ENCODE assay signal across 8 mouse cellular contexts in the genomic region with DNA sequence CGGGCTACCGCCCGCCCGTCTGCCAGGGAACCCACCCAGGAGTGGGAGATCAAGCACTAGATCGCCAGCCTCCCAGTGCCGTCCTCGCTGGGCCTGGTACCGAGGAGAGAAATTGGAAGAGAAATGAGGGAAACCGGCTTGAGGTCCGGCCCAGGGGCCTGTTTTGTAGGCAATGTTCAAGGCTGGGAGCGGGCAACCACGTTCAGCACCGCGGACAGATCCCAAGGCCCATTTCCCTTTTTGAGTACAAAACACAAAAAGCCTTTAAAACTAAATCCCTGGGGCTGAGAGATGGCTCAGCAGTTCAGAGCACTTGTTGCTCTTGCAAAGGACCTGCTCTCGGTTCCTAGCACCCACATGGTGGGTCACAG.
DNase-seq lines count a peak whose midpoint lies in the region; ATAC-seq and TF ChIP-seq lines count a peak whose summit lies in the region.
"Not testable (repeated sequence)": the region's sequence is repeated elsewhere in the genome, so short reads cannot be mapped to it uniquely, and the experiment has no call there.

No protein-coding gene starts in this region.

- H3K4me3 ChIP-seq in embryonic facial prominence, embryonic 11.5 days (ENCODE audit: low read depth, low read length); heart, embryonic 16.5 days (ENCODE audit: low read length); intestine, embryonic 15.5 days (replicated peaks); kidney, embryonic 16.5 days (ENCODE audit: low read length); limb, embryonic 14.5 days (replicated peaks; ENCODE audit: low read length); lung, embryonic 16.5 days (ENCODE audit: low read length); midbrain, embryonic 11.5 days (ENCODE audit: low read depth, low read length); stomach, embryonic 16.5 days (replicated peaks; ENCODE audit: low read length): not testable (repeated sequence)

- TF ChIP-seq POLR2A in limb, embryonic 14.5 days (IDR thresholded peaks at IDR 0.05; ENCODE audit: borderline replicate concordance, extremely low read depth, insufficient read depth, insufficient read length) = not testable (repeated sequence)

- H3K36me3 ChIP-seq in embryonic facial prominence, embryonic 11.5 days (replicated peaks; ENCODE audit: control insufficient read depth, insufficient read depth, low read depth, low read length); heart, embryonic 16.5 days (ENCODE audit: control insufficient read depth, insufficient read depth); intestine, embryonic 15.5 days; kidney, embryonic 16.5 days (ENCODE audit: insufficient read depth, low read length); limb, embryonic 14.5 days (ENCODE audit: control insufficient read depth, insufficient read depth, low read length); lung, embryonic 16.5 days (ENCODE audit: control insufficient read depth, insufficient read depth, low read length); midbrain, embryonic 11.5 days (ENCODE audit: control insufficient read depth, insufficient read depth, low read length); stomach, embryonic 16.5 days (ENCODE audit: control insufficient read depth, insufficient read depth, low read length): not testable (repeated sequence)

- H3K9me3 ChIP-seq in embryonic facial prominence, embryonic 11.5 days (replicated peaks; ENCODE audit: control insufficient read depth, low read length); heart, embryonic 16.5 days (replicated peaks; ENCODE audit: control insufficient read depth, low read length); intestine, embryonic 15.5 days; kidney, embryonic 16.5 days (ENCODE audit: low read length); limb, embryonic 14.5 days (ENCODE audit: control insufficient read depth, low read length); lung, embryonic 16.5 days (ENCODE audit: control insufficient read depth, low read length); midbrain, embryonic 11.5 days (ENCODE audit: control insufficient read depth, low read length); stomach, embryonic 16.5 days (replicated peaks; ENCODE audit: control insufficient read depth, low read length): not testable (repeated sequence)

- not testable (repeated sequence) for H3K4me2 ChIP-seq in embryonic facial prominence, embryonic 11.5 days (ENCODE audit: low read depth, low read length); heart, embryonic 16.5 days (ENCODE audit: low read depth, low read length); intestine, embryonic 15.5 days (replicated peaks); kidney, embryonic 16.5 days (replicated peaks; ENCODE audit: low read depth, low read length); limb, embryonic 14.5 days (replicated peaks; ENCODE audit: low read depth, low read length, severe bottlenecking); lung, embryonic 16.5 days (ENCODE audit: low read depth, low read length); midbrain, embryonic 11.5 days; stomach, embryonic 16.5 days (ENCODE audit: low read depth, low read length)

- 0 out of 2 replicates have a peak, but pooled peaks have one; percentile 30 for ATAC-seq in embryonic facial prominence, embryonic 11.5 days (replicated peaks; ENCODE audit: insufficient number of reproducible peaks, low FRiP score, low TSS enrichment, low read depth)
- ATAC-seq in heart, embryonic 16.5 days (replicated peaks; ENCODE audit: extremely low read depth, insufficient read depth, low FRiP score) = 0 out of 2 replicates have a peak, but pooled peaks have one; percentile 4
- peak; percentile 73 for ATAC-seq in intestine, embryonic 15.5 days
- ATAC-seq in kidney, embryonic 16.5 days (ENCODE audit: low FRiP score, low TSS enrichment) = peak; percentile 70
- ATAC-seq in limb, embryonic 14.5 days (ENCODE audit: low FRiP score, low read depth) = peak; percentile 57; the same call in 1 of the 2 replicates
- ATAC-seq in lung, embryonic 16.5 days (ENCODE audit: low read depth) = peak; percentile 63
- peak; percentile 36; the same call in 1 of the 2 replicates for ATAC-seq in midbrain, embryonic 11.5 days (ENCODE audit: low FRiP score)
- ATAC-seq in stomach, embryonic 16.5 days (ENCODE audit: insufficient read depth, low FRiP score) = peak; percentile 3; the same call in 1 of the 2 replicates

- not testable (repeated sequence) for DNase-seq in embryonic facial prominence, embryonic 11.5 days (ENCODE audit: low spot score); limb, embryonic 14.5 days (ENCODE audit: low spot score); midbrain, embryonic 11.5 days (ENCODE audit: low spot score, missing footprints)

- not testable (repeated sequence) for H3K4me1 ChIP-seq in embryonic facial prominence, embryonic 11.5 days (ENCODE audit: control insufficient read depth, insufficient read depth, low read length); heart, embryonic 16.5 days (ENCODE audit: control insufficient read depth, insufficient read depth, low read length); intestine, embryonic 15.5 days (replicated peaks); kidney, embryonic 16.5 days (ENCODE audit: insufficient read depth, low read length); limb, embryonic 14.5 days (ENCODE audit: control insufficient read depth, insufficient read depth, low read length); lung, embryonic 16.5 days (replicated peaks; ENCODE audit: control insufficient read depth, insufficient read depth, low read length); midbrain, embryonic 11.5 days (ENCODE audit: control insufficient read depth, insufficient read depth, low read length); stomach, embryonic 16.5 days (ENCODE audit: control insufficient read depth, insufficient read depth, low read length)

- not testable (repeated sequence) for H3K27me3 ChIP-seq in embryonic facial prominence, embryonic 11.5 days (ENCODE audit: control insufficient read depth, insufficient read depth, low read length); heart, embryonic 16.5 days (ENCODE audit: control insufficient read depth, insufficient read depth, low read length); kidney, embryonic 16.5 days (ENCODE audit: insufficient read depth, low read length); limb, embryonic 14.5 days (ENCODE audit: control insufficient read depth, insufficient read depth, low read length); lung, embryonic 16.5 days (ENCODE audit: control insufficient read depth, insufficient read depth, low read depth, low read length); midbrain, embryonic 11.5 days (ENCODE audit: control insufficient read depth, insufficient read depth, low read length); stomach, embryonic 16.5 days (ENCODE audit: control insufficient read depth, insufficient read depth, low read length)
- peaks cover 12% of the 10 kb centered on the region; the same call in 1 of the 2 replicates for H3K27me3 ChIP-seq in intestine, embryonic 15.5 days (replicated peaks)

- not testable (repeated sequence) for H3K9ac ChIP-seq in embryonic facial prominence, embryonic 11.5 days (replicated peaks; ENCODE audit: low read length); heart, embryonic 16.5 days (ENCODE audit: low read length); intestine, embryonic 15.5 days; kidney, embryonic 16.5 days (replicated peaks; ENCODE audit: low read length); limb, embryonic 14.5 days (ENCODE audit: low read depth, low read length, severe bottlenecking); lung, embryonic 16.5 days (ENCODE audit: low read length); midbrain, embryonic 11.5 days (ENCODE audit: low read length); stomach, embryonic 16.5 days (ENCODE audit: low read length)

- not testable (repeated sequence) for H3K27ac ChIP-seq in embryonic facial prominence, embryonic 11.5 days (replicated peaks; ENCODE audit: low read depth, low read length); heart, embryonic 16.5 days (ENCODE audit: low read length); intestine, embryonic 15.5 days; kidney, embryonic 16.5 days (ENCODE audit: low read length); limb, embryonic 14.5 days (replicated peaks; ENCODE audit: low read depth, low read length); lung, embryonic 16.5 days (ENCODE audit: low read length); midbrain, embryonic 11.5 days (ENCODE audit: low read depth, low read length); stomach, embryonic 16.5 days (ENCODE audit: low read length)

- no CpG with 5 or more reads among the region's 15 CpGs for WGBS in embryonic facial prominence, embryonic 11.5 days
- no CpG with 5 or more reads among the region's 15 CpGs for WGBS in heart, embryonic 16.5 days
- WGBS in intestine, embryonic 15.5 days = no CpG with 5 or more reads among the region's 15 CpGs
- no CpG with 5 or more reads among the region's 15 CpGs for WGBS in kidney, embryonic 16.5 days
- no CpG with 5 or more reads among the region's 15 CpGs for WGBS in limb, embryonic 14.5 days
- WGBS in lung, embryonic 16.5 days = no CpG with 5 or more reads among the region's 15 CpGs
- WGBS in midbrain, embryonic 11.5 days = no CpG with 5 or more reads among the region's 15 CpGs
- no CpG with 5 or more reads among the region's 15 CpGs for WGBS in stomach, embryonic 16.5 days

Comparison
In these comparisons a context has a peak if more than half of its experiments do, and no peak if none do; other contexts are left out.
1. ATAC-seq: peak in every context shown above with its lines; median percentile 73 in intestine, embryonic 15.5 days; 70 in kidney, embryonic 16.5 days; 63 in lung, embryonic 16.5 days; 57 in limb, embryonic 14.5 days; 36 in midbrain, embryonic 11.5 days; 30 in embryonic facial prominence, embryonic 11.5 days; 4 in heart, embryonic 16.5 days; 3 in stomach, embryonic 16.5 days.